ENCODE assay signal across 9 mouse cellular contexts in the genomic region with DNA sequence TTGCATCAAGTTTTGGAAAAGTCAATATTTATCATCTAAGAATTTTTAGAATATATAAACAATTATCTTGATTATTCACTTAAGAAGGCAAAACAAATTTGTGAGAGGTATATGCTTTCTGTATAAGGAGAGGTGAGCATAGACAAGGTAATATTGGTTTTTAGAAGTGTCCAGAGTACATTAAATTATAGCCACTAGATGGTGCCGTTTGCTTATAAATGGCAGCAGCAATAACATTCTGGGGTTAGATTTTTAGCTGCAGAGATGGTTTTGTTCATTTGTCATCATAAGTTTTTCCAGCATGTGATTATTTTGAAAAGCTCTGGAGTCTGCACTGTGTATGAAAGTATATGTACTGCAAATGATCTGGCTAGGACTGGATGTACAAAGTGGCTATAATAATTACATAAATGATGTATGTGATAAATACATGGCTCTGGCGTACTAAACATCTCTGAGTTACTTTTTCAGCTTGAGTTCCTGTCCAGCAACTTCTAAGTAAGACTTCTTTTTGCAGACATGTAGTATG.
A peak's percentile ranks its signal among the peaks of the same experiment; 100 is the strongest.
DNase-seq lines count a peak whose midpoint lies in the region; ATAC-seq and TF ChIP-seq lines count a peak whose summit lies in the region.
"Had no signal": no experiment of that assay in that cellular context is flagged by ENCODE, and none has a peak within 500 bp of the region (broad histone marks: within the 10 kb centered on the region; RNA-seq: fewer than 3 reads in every experiment).

No protein-coding gene starts in this region.

- H3K9me3 ChIP-seq in lung, embryonic 14.5 days (ENCODE audit: low read depth, low read length): no peaks in the 10 kb centered on the region
- H3K9me3 ChIP-seq in embryonic facial prominence, embryonic 14.5 days (ENCODE audit: control insufficient read depth, low read length): 0 out of 2 replicates have a peak, but pooled peaks cover 5% of the 10 kb centered on the region
- H3K9me3 ChIP-seq: embryonic facial prominence, embryonic 15.5 days had no signal

- peak; percentile 29 to 75 for DNase-seq in cerebellum, postnatal 10 days
- DNase-seq in cerebellum, adult 11 months: no peak
- peak; percentile 80 for DNase-seq in lung, embryonic 14.5 days
- no peak for DNase-seq in lung, postnatal 4 days
- peak; percentile 67 for DNase-seq in embryonic facial prominence, embryonic 14.5 days (ENCODE audit: low spot score)
- DNase-seq in retina, embryonic 14.5 days (ENCODE audit: low spot score): peak; percentile 83
- DNase-seq in layer of hippocampus, adult 9-11 months: no peak
- no peak for DNase-seq in kidney, postnatal 36 days

- no peaks in the 10 kb centered on the region for H3K4me1 ChIP-seq in lung, embryonic 14.5 days (ENCODE audit: insufficient read depth)
- H3K4me1 ChIP-seq in embryonic facial prominence, embryonic 14.5 days (ENCODE audit: control insufficient read depth, insufficient read depth, low read length): no peaks in the 10 kb centered on the region
- H3K4me1 ChIP-seq: embryonic facial prominence, embryonic 15.5 days had no signal

- 43% methylated on average over 2 of the region's 2 CpGs for WGBS in lung, embryonic 14.5 days
- 46% methylated on average over 2 of the region's 2 CpGs for WGBS in embryonic facial prominence, embryonic 14.5 days

- H3K27ac ChIP-seq in lung, embryonic 14.5 days (ENCODE audit: low read depth): no peak overlapping the region
- H3K27ac ChIP-seq in embryonic facial prominence, embryonic 14.5 days (replicated peaks; ENCODE audit: low read depth, low read length): no peak overlapping the region
- H3K27ac ChIP-seq: embryonic facial prominence, embryonic 15.5 days had no signal

- no peak overlapping the region for H3K9ac ChIP-seq in lung, embryonic 14.5 days
- H3K9ac ChIP-seq in embryonic facial prominence, embryonic 14.5 days (ENCODE audit: low read depth, low read length): no peak overlapping the region
- H3K9ac ChIP-seq: embryonic facial prominence, embryonic 15.5 days had no signal

- no peak for ATAC-seq in lung, embryonic 14.5 days (ENCODE audit: insufficient read depth)
- no peak for ATAC-seq in embryonic facial prominence, embryonic 14.5 days (ENCODE audit: low read depth)

- TF ChIP-seq CTCF in lung, embryonic 14.5 days (IDR thresholded peaks at IDR 0.05; ENCODE audit: low read depth): peak; percentile 61

- H3K27me3 ChIP-seq in lung, embryonic 14.5 days (ENCODE audit: insufficient read depth, low read length): no peaks in the 10 kb centered on the region
- H3K27me3 ChIP-seq in embryonic facial prominence, embryonic 14.5 days (replicated peaks; ENCODE audit: control insufficient read depth, insufficient read depth, low read length): no peaks in the 10 kb centered on the region
- H3K27me3 ChIP-seq: embryonic facial prominence, embryonic 15.5 days had no signal

- H3K36me3 ChIP-seq in lung, embryonic 14.5 days (ENCODE audit: insufficient read depth): 0 out of 2 replicates have a peak, but pooled peaks cover 2% of the 10 kb centered on the region
- peaks cover 11% of the 10 kb centered on the region for H3K36me3 ChIP-seq in embryonic facial prominence, embryonic 14.5 days (ENCODE audit: control insufficient read depth, insufficient read depth, low read length)

- no peak overlapping the region for H3K4me3 ChIP-seq in lung, embryonic 14.5 days (ENCODE audit: low read depth, low read length)
- H3K4me3 ChIP-seq in embryonic facial prominence, embryonic 14.5 days (ENCODE audit: low read depth, low read length): no peak overlapping the region
- H3K4me3 ChIP-seq: embryonic facial prominence, embryonic 15.5 days had no signal

- H3K4me2 ChIP-seq in lung, embryonic 14.5 days: no peak overlapping the region
- no peak overlapping the region for H3K4me2 ChIP-seq in embryonic facial prominence, embryonic 14.5 days (ENCODE audit: low read depth, low read length)
- H3K4me2 ChIP-seq: embryonic facial prominence, embryonic 15.5 days had no signal

Comparison
In these comparisons a context has a peak if more than half of its experiments do, and no peak if none do; other contexts are left out.
1. DNase-seq: peak in cerebellum, postnatal 10 days (2 of 2), lung, embryonic 14.5 days (single experiment), embryonic facial prominence, embryonic 14.5 days (single experiment) and retina, embryonic 14.5 days (single experiment); none in cerebellum, adult 11 months (single experiment), lung, postnatal 4 days (0 of 2), layer of hippocampus, adult 9-11 months (single experiment) and kidney, postnatal 36 days (0 of 2).